Mouse (Mus musculus) limb, embryonic 13.5 days (tissue): Measurements from ENCODE around the gene Ypel5. TPM values are rescaled to one million over a fixed set of nuclear protein-coding genes. Genes with fewer than 3 reads are reported as not detected.

Experiments used
- ATAC-seq: fragments of 200-750 bp; cut with Nextera tagmentation; 2 replicates; pipeline ENCODE4 v1.8.0; 2017; ENCODE audit warnings: low read depth, moderate number of reproducible peaks, moderate TSS enrichment; ENCODE audit not compliant: low FRiP score
- H3K27ac ChIP-seq: fragments of 300-500 bp; sonication (generic); 2 replicates; pipeline ENCODE4 v1.5.1; 2015; ENCODE audit warnings: inconsistent platforms, mild to moderate bottlenecking, moderate library complexity
- H3K27me3 ChIP-seq: fragments of 300-500 bp; sonication (generic); 2 replicates; pipeline ENCODE4 v1.6.1; 2015; ENCODE audit warnings: mild to moderate bottlenecking, inconsistent platforms
- H3K36me3 ChIP-seq: fragments of 300-500 bp; sonication (generic); 2 replicates; pipeline ENCODE4 v1.6.1; 2015; ENCODE audit warnings: inconsistent platforms, mild to moderate bottlenecking, moderate library complexity
- H3K4me1 ChIP-seq: fragments of 300-500 bp; sonication (generic); 2 replicates; pipeline ENCODE4 v1.6.1; 2015; ENCODE audit warnings: inconsistent platforms
- H3K4me2 ChIP-seq: fragments of 300-500 bp; sonication (generic); replicated peaks from 2 replicates; pipeline ENCODE4 v1.6.1; 2015; ENCODE audit warnings: inconsistent platforms, mild to moderate bottlenecking, moderate library complexity
- H3K4me3 ChIP-seq: fragments of 300-500 bp; sonication (generic); 2 replicates; pipeline ENCODE4 v1.5.1; 2015; ENCODE audit warnings: moderate library complexity, mild to moderate bottlenecking, inconsistent platforms
- H3K9ac ChIP-seq: fragments of 300-500 bp; sonication (generic); 2 replicates; pipeline ENCODE4 v1.6.1; 2015; ENCODE audit warnings: mild to moderate bottlenecking, inconsistent platforms
- H3K9me3 ChIP-seq: fragments of 300-500 bp; sonication (generic); 2 replicates; pipeline ENCODE4 v1.6.1; 2016; ENCODE audit warnings: inconsistent platforms
- WGBS: fragments of 180-500 bp; shearing (Covaris S2); methylation state at CpG from one replicate; pipeline ENCODE4 v1.1.7; 2015; 5-methylcytosine and 5-hydroxymethylcytosine counted together
- polyA plus RNA-seq: library from polyadenylated mRNA; unstranded; fragments of >200 nt; fragmentation: Nextera tagmentation; extraction: Ambion mirVana; gene quantifications from 2 replicates; pipeline ENCODE4 v1.2.1, GENCODE M21; 2015

Gene Ypel5
- polyA plus RNA-seq, 1 experiment from 2014 or later, result 49.6 TPM

DNA sequence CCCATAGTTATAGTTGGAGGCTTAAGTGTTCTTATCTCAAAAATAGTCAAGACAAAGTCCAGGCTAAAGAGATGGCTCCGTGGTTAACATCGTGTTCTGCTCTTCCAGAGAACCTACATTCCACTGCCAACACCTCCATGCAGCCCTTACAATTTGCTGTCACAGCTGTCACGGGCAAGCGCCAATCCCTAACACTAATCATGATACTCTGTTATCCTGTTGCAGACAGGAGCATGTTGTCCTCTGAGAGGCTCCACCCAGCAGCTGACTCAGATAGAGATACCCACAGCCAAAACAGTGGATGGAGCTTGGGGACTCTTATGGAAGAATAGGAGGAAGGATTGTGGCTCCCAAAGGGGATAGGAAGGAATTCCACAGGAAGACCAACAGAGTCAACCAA lies 15.8 kb upstream of the Ypel5 start:
- Histone ChIP-seq H3K27ac (no peak overlapping the region), H3K9me3 (no peaks in the 10 kb centered on the region), H3K4me3 (no peak overlapping the region), H3K36me3 (no peaks in the 10 kb centered on the region), H3K27me3 (no peaks in the 10 kb centered on the region), H3K4me1 (peaks cover 3% of the 10 kb centered on the region; the same call in 1 of the 2 replicates), H3K9ac (no peak overlapping the region), H3K4me2 (no peak overlapping the region)
- ATAC-seq, result no peak
- WGBS, result 67% methylated on average over 4 of the region's 4 CpGs

DNA sequence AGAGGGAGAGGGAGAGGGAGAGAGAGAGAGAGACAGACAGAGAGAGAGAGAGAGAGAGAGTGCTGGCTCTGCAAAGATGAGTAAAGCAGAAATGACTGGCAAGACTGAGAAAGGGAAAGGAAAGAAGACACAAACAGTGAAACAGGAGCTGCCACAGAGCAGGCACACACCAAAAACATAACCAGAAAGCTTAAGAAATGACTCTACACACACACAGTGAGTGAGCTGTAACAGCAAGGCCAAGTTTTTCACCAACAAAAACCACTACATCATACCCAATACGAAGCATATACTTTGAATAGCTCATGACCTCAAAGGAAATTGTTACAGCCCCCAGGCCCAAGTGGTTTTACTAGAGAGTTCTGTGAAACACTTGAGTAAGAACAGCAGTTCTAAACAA lies 14.3 kb upstream of the Ypel5 start:
- H3K36me3 ChIP-seq, result no peaks in the 10 kb centered on the region
- no peak overlapping the region for H3K4me3 ChIP-seq
- ATAC-seq, result no peak
- no peaks in the 10 kb centered on the region for H3K9me3 ChIP-seq
- 41% methylated on average over 1 of the region's 1 CpGs for WGBS
- H3K9ac ChIP-seq, result no peak overlapping the region
- H3K4me2 ChIP-seq, result no peak overlapping the region
- peaks cover 3% of the 10 kb centered on the region; the same call in 1 of the 2 replicates for H3K4me1 ChIP-seq
- no peak overlapping the region for H3K27ac ChIP-seq
- H3K27me3 ChIP-seq, result no peaks in the 10 kb centered on the region

DNA sequence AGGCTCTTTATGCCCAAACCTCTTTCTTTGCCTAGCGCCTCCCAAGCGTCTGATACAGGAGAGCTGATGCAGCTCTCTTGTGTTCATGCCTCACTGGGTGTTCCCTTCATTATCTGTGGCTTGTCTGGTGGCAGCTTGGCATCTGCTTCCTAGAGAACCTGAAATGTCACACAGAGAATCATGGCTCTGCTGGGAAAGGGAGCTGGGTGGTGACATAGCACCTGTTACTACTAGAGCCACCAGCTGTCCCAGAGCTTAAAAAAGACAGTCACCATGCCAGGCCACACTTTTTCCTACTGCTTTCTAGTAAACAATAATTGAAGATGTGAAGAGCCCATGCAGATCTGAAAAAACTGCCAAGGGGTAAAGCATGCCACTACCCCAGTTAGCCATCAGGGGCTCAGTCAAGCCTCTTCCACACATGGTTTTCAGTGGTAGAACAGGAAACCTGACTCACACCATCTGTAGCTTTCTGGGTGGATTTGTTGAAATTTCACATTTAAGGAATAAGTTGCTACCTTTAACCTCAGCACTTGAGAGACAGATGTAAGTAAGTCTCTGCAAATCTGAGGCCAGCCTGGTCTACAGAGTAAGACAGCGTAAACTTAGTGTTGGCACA lies 9.2 kb upstream of the Ypel5 start:
- H3K27ac ChIP-seq, result no peak overlapping the region
- 87% methylated on average over 3 of the region's 3 CpGs for WGBS
- H3K27me3 ChIP-seq, result no peaks in the 10 kb centered on the region
- H3K9me3 ChIP-seq, result no peaks in the 10 kb centered on the region
- H3K36me3 ChIP-seq, result no peaks in the 10 kb centered on the region
- ATAC-seq, result no peak
- H3K4me3 ChIP-seq, result no peak overlapping the region
- H3K9ac ChIP-seq, result no peak overlapping the region
- H3K4me2 ChIP-seq, result no peak overlapping the region
- H3K4me1 ChIP-seq, result no peaks in the 10 kb centered on the region

DNA sequence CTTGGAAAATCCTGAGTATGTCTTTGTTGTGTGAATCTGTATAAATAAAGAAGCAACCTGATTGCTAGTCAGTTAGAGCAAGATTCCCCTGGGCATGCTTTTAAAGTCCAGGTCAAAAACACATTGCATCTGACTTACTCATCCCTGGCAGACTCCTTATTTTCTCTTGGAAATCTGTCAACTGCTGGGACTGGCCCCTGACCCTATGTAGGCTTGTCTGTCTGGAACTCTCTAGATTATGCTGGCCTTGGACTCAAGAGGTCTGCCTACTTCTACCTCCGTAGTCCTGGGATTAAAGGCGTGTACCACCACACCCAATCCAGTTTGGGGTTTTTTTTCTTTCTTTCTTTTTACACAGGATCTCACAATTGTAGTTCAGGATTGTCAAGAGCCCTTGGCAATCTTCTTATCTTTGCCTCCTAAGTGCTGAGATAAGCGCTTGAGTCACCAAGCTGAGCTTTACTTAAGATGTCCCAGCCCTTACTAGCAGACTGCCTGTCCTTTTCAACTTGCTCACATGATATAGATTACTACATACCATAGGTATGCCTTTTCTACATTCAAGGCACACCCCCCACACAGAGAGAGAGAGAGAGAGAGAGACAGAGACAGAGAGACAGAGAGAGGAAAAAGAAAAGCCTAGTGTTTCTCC lies 8.1 kb upstream of the Ypel5 start:
- Histone ChIP-seq H3K4me2 (no peak overlapping the region), H3K9ac (no peak overlapping the region), H3K27ac (no peak overlapping the region), H3K4me3 (no peak overlapping the region), H3K9me3 (no peaks in the 10 kb centered on the region), H3K4me1 (no peaks in the 10 kb centered on the region), H3K27me3 (no peaks in the 10 kb centered on the region), H3K36me3 (no peaks in the 10 kb centered on the region)
- WGBS, result 80% methylated on average over 3 of the region's 3 CpGs
- no peak for ATAC-seq

DNA sequence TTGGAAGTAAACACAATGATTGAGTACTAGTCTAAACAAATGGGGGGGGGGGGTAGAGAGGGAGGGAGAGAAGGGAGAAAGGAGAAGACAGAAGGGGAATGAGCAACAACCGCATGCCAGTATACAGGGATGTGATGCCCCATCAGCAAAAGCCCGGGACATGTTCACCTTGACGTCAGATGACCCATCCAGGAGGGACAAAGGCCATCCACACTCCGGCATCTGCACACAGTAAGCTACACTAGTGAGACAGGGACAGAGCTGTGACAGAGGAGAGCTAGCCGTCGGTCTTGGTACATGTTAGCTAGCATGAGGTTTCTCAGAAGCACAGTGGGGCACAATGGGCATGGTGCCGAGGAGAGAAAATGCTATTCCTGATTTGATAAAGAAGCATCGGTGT lies 7.6 kb upstream of the Ypel5 start:
- WGBS, result 80% methylated on average over 8 of the region's 8 CpGs
- no peak overlapping the region for H3K9ac ChIP-seq
- H3K9me3 ChIP-seq, result no peaks in the 10 kb centered on the region
- H3K36me3 ChIP-seq, result no peaks in the 10 kb centered on the region
- no peak for ATAC-seq
- H3K27ac ChIP-seq, result no peak overlapping the region
- no peak overlapping the region for H3K4me3 ChIP-seq
- no peaks in the 10 kb centered on the region for H3K4me1 ChIP-seq
- no peak overlapping the region for H3K4me2 ChIP-seq
- no peaks in the 10 kb centered on the region for H3K27me3 ChIP-seq

DNA sequence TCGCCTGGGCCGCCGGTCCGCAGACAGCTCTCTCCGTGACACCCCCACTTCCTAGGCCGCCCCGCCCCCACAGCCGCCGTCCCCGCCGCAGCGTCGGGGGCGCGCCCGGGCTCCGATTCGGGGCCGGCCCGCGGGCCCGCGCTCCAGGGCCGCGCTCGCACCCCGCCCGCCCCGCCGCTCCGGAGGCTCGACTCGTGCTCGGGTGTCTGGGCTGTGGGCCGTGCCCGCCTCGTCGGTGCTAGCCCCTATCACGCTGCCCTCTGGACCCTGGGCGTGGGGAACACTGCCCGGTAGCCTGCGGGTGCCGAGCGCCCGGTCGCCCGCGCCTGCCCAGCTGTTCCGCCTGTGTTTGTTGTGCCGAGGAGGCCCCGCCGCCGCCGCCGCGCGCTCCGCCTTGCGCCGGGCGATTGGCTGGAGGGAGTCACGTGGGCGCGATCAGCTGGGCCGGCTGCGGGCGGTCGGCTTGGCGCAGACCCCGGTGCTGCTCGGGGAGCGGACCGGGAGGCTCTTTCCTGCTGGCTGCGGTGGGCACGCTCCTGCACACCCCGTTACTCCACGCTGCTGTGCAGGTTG lies 973 bp downstream of the Ypel5 start:
- Histone ChIP-seq H3K4me2 (peak overlapping the region; percentile 68), H3K27ac (peak overlapping the region; percentile 96), H3K9ac (peak overlapping the region; percentile 94), H3K36me3 (no peaks in the 10 kb centered on the region; the same call in 1 of the 2 replicates), H3K27me3 (no peaks in the 10 kb centered on the region), H3K4me3 (peak overlapping the region; percentile 85), H3K4me1 (peaks cover 13% of the 10 kb centered on the region), H3K9me3 (no peaks in the 10 kb centered on the region)
- WGBS, result 0% methylated on average over 50 of the region's 77 CpGs
- peak; percentile 71 for ATAC-seq

DNA sequence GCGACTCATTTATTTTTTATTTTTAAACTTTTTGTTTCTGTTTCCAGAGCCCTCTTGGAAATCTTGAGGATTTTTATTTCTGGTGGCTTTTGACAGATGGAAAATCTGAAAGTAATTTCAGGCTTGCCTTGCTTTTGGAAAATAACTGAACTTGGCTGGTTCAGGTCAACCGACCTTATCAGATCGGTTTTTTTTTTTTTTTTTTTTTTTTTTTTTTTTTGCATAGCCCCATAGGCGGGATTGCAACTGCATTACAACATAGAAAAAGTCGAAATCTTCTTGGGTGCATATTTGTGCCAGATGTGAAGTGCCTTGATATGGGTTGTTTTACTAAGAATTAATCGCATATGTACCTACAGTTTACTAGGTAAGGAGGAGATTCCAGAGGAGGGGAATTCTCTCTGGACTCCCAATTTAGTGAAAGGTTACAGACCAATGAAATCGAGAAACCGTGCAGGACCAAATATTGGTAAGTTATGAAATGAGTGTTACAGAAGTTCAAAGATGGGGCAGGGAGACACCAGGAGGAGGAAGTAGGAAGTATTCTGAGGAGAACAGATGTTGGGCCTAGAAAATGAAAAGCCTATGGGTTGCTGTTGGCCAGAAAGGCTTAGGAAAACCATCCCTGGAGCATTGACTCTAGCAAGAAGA lies 1.7 kb downstream of the Ypel5 start:
- Histone ChIP-seq H3K27me3 (no peaks in the 10 kb centered on the region), H3K9me3 (no peaks in the 10 kb centered on the region), H3K9ac (peak overlapping the region; percentile 94), H3K36me3 (peaks cover under 1% of the 10 kb centered on the region; the same call in 1 of the 2 replicates), H3K4me2 (peak overlapping the region; percentile 68), H3K27ac (peak overlapping the region; percentile 96; the same call in 1 of the 2 replicates), H3K4me1 (peaks cover 13% of the 10 kb centered on the region), H3K4me3 (peak overlapping the region; percentile 85)
- no peak for ATAC-seq
- whole genome bisulfite sequencing, result 12% methylated on average over 8 of the region's 8 CpGs

DNA sequence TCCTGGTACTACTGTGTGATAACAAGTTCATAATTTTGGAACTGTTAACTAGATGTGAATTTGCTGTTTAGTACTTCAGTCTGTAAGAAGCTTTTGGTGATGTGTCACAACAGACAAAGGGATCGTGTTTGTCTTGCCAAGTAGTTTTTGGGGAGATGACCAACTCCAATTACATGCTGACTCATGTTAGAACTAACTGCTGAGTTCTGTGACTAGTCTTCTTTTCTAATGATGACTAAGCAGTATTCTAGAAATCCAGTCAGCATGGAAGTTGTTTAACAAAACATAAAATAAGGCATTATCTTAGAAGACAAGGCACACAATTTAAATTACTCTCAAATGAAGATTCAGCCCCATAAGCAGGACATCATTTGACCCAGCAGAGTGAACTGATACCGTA lies 2.7 kb downstream of the Ypel5 start:
- no peak overlapping the region for H3K27ac ChIP-seq
- whole genome bisulfite sequencing, result 81% methylated on average over 2 of the region's 2 CpGs
- H3K9ac ChIP-seq, result no peak overlapping the region
- H3K4me2 ChIP-seq, result no peak overlapping the region
- peaks cover 13% of the 10 kb centered on the region for H3K4me1 ChIP-seq
- no peaks in the 10 kb centered on the region for H3K9me3 ChIP-seq
- no peak for ATAC-seq
- H3K36me3 ChIP-seq, result peaks cover 5% of the 10 kb centered on the region; the same call in 1 of the 2 replicates
- H3K4me3 ChIP-seq, result no peak overlapping the region
- no peaks in the 10 kb centered on the region for H3K27me3 ChIP-seq

DNA sequence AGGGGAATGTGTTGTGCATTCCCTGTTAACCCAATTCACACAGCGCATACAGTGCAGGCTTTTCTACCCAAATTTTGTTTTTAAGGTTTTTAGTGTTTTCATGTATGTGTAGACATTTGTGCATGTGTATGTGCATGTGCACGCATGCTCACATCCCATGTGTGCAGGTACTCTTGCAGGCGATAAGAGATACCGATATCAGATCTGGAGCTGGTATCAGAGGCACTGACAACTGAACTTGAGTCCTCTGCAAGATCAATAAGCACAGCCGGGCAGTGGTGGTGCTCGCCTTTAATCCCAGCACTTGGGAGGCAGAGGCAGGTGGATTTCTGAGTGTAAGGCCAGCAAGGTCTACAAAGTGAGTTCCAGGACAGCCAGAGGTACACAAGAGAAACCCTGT lies 8.1 kb downstream of the Ypel5 start:
- Histone ChIP-seq H3K4me1 (no peaks in the 10 kb centered on the region), H3K27me3 (no peaks in the 10 kb centered on the region), H3K9ac (no peak overlapping the region), H3K27ac (no peak overlapping the region), H3K9me3 (no peaks in the 10 kb centered on the region), H3K4me3 (no peak overlapping the region), H3K36me3 (peaks cover 23% of the 10 kb centered on the region), H3K4me2 (no peak overlapping the region)
- WGBS, result 95% methylated on average over 6 of the region's 6 CpGs
- no peak for ATAC-seq

DNA sequence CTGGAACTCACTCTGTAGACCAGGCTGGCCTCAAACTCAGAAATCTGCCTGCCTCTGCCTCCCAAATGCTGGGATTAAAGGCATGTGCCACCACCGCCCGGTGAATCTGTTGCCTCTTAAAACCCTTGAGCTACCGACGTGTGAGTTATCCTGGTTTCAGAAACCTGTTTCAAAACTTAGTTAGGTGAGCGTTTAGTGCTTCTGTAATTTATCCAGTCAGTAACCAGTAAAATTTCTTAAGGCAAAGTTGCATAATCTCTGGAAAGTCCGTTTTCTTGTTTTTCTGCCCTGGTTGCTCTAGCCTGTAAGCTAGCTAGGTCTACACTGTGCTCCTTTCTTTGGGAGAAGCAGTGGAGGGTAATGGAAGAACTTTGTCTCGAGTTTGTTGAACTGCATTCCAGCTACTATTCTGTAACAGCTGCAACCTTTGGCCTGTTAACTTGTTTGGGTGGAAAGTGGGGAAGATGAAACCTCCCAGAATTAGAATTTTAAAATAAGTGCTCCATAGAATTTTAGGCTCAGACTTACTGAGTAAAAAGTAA lies 8.8 kb downstream of the Ypel5 start:
- no peak overlapping the region for H3K4me3 ChIP-seq
- 81% methylated on average over 7 of the region's 7 CpGs for WGBS
- H3K36me3 ChIP-seq, result peaks cover 23% of the 10 kb centered on the region
- H3K27me3 ChIP-seq, result no peaks in the 10 kb centered on the region
- no peaks in the 10 kb centered on the region for H3K9me3 ChIP-seq
- H3K27ac ChIP-seq, result no peak overlapping the region
- ATAC-seq, result no peak
- no peak overlapping the region for H3K4me2 ChIP-seq
- H3K9ac ChIP-seq, result no peak overlapping the region
- no peaks in the 10 kb centered on the region for H3K4me1 ChIP-seq

DNA sequence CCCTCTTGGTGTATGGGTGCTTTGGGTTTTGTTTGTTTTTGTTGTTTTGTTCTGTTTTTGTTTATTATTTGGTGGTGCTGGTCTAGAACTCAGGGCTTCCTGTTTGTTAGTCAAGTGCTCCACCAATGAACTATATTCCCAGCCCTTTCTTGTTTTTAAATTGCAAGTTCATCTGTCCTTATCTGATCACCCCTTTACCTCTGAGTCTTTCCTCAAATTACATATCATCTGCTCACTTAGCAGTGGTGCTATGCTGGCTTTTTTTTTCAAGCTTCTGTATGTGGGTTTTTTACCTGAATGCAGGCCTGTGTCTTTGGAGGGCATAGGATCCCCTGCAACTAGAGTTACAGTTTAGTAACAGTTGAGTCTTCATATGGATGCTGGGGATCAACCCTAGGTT lies 9.3 kb downstream of the Ypel5 start:
- Histone ChIP-seq H3K36me3 (peaks cover 27% of the 10 kb centered on the region), H3K9me3 (no peaks in the 10 kb centered on the region), H3K4me1 (no peaks in the 10 kb centered on the region), H3K9ac (no peak overlapping the region), H3K4me3 (no peak overlapping the region), H3K4me2 (no peak overlapping the region), H3K27me3 (no peaks in the 10 kb centered on the region), H3K27ac (no peak overlapping the region)
- no peak for ATAC-seq

DNA sequence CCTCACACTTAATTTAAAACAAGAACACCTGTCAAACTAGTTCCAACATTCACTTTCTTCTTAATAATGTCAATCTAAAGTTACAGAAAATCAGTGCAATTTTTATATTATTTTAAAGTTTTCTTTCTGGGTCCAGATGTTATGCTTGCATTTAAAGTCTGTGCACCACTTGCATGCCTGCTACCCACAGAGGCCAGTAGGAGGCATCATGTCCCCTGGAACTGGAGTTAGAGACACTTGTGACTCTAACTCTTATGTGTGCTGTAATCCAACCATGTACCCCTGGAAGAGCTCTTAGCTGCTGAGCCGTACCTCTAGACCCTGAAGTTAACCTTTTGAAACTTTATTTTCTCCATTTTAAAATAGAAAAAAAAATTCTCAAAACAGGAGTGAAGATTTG lies 19.0 kb downstream of the Ypel5 start:
- Histone ChIP-seq H3K36me3 (peaks cover 16% of the 10 kb centered on the region), H3K27ac (no peak overlapping the region), H3K4me3 (no peak overlapping the region), H3K4me2 (no peak overlapping the region), H3K9ac (no peak overlapping the region), H3K27me3 (no peaks in the 10 kb centered on the region), H3K4me1 (peaks cover 5% of the 10 kb centered on the region; the same call in 1 of the 2 replicates), H3K9me3 (no peaks in the 10 kb centered on the region)
- 77% methylated on average over 1 of the region's 1 CpGs for WGBS
- no peak for ATAC-seq
